Mouse (Mus musculus): ENCODE results near the gene Abca1.

- no peak for TF ChIP-seq ZC3H11A (IDR thresholded peaks at IDR 0.05; ENCODE audit: borderline replicate concordance, low read depth, low read length)
- TF ChIP-seq MAFK (IDR thresholded peaks at IDR 0.05; ENCODE audit: insufficient read depth, low read depth, low read length) = no peak
- TF ChIP-seq HCFC1 (IDR thresholded peaks at IDR 0.05; ENCODE audit: borderline replicate concordance, insufficient read depth, low read length) = no peak
- TF ChIP-seq CHD2 (IDR thresholded peaks at IDR 0.05; ENCODE audit: low read depth, low read length) = no peak
- no peak for TF ChIP-seq ZNF384 (IDR thresholded peaks at IDR 0.05; ENCODE audit: low read depth, low read length)
Observed at GRCm38 (mm10) chr4:53131538-53131937, 28.2 kb downstream of the Abca1 start.

Data from ES-E14 (cell line).